Mouse (Mus musculus) small intestine, adult 2 months (tissue): Measurements from ENCODE around the gene Dnajc11. TPM values are rescaled to one million over a fixed set of nuclear protein-coding genes. Genes with fewer than 3 reads are reported as not detected.

Experiments used
- H3K27ac ChIP-seq: fragments of 200-500 bp; 2 replicates; pipeline ENCODE4 v1.5.1; 2012; ENCODE audit warnings: low read depth, low read length, control low read depth, inconsistent platforms; ENCODE audit not compliant: insufficient read depth
- H3K27me3 ChIP-seq: fragments of 200-500 bp; 2 replicates; pipeline ENCODE4 v1.6.1; 2012; ENCODE audit warnings: mild to moderate bottlenecking, moderate library complexity, low read length, inconsistent platforms; ENCODE audit not compliant: control insufficient read depth, insufficient read depth
- H3K36me3 ChIP-seq: fragments of 200-500 bp; 2 replicates; pipeline ENCODE4 v1.6.1; 2012; ENCODE audit warnings: mild to moderate bottlenecking, low read length, control low read depth, inconsistent platforms; ENCODE audit not compliant: control insufficient read depth, insufficient read depth
- H3K4me1 ChIP-seq: fragments of 200-500 bp; 2 replicates; pipeline ENCODE4 v1.6.1; 2012; ENCODE audit warnings: low read length, inconsistent platforms, mixed read lengths; ENCODE audit not compliant: control insufficient read depth, insufficient read depth, insufficient read length
- H3K4me3 ChIP-seq: fragments of 200-500 bp; 2 replicates; pipeline ENCODE4 v1.5.1; 2012; ENCODE audit warnings: low read depth, mild to moderate bottlenecking, control low read depth, inconsistent platforms, low read length, moderate library complexity
- CTCF ChIP-seq: fragments of 200-500 bp; IDR thresholded peaks from 2 replicates; pipeline ENCODE4 v1.5.1; 2012; ENCODE audit warnings: low read depth, mild to moderate bottlenecking, control low read depth, inconsistent platforms, low read length, moderate library complexity, mixed read lengths; ENCODE audit not compliant: insufficient replicate concordance, insufficient read length; ENCODE audit errors: extremely low read depth
- POLR2A ChIP-seq: fragments of 200-500 bp; IDR thresholded peaks from 2 replicates; pipeline ENCODE4 v1.6.1; 2012; ENCODE audit warnings: low read depth, mild to moderate bottlenecking, control low read depth, inconsistent platforms, low read length, moderate library complexity
- WGBS: fragments of 180-500 bp; shearing (Covaris S2); methylation state at CpG from one replicate; pipeline ENCODE4 v1.1.7; 2018; 5-methylcytosine and 5-hydroxymethylcytosine counted together
- polyA plus RNA-seq: library from polyadenylated mRNA; depleted of rRNA; stranded (reverse); fragments of >200 nt; gene quantifications from 2 replicates; pipeline ENCODE4 v1.2.3, GENCODE M21; 2012

Gene Dnajc11
- polyA plus RNA-seq, 1 experiment = 32.0 TPM

GRCm38 (mm10) chr4:152009076-152010051 lies 75.9 kb downstream of the Dnajc11 start:
- WGBS = under 1% methylated on average over 115 of the region's 115 CpGs
- Histone ChIP-seq H3K4me3 (peak overlapping the region; percentile 85), H3K27me3 (no peaks in the 10 kb centered on the region), H3K4me1 (peaks cover 29% of the 10 kb centered on the region), H3K27ac (peak overlapping the region; percentile 83), H3K36me3 (peaks cover 1% of the 10 kb centered on the region; the same call in 1 of the 2 replicates)
- TF ChIP-seq POLR2A = no peak
- TF ChIP-seq CTCF = no peak

- no peaks in the 10 kb centered on the region for H3K27me3 ChIP-seq
- peak overlapping the region; percentile 85 for H3K4me3 ChIP-seq
- H3K4me1 ChIP-seq = peaks cover 29% of the 10 kb centered on the region
- peak overlapping the region; percentile 10; the same call in 1 of the 2 replicates for H3K27ac ChIP-seq
- TF ChIP-seq POLR2A (no peak), CTCF (no peak)
- 3% methylated on average over 10 of the region's 10 CpGs for WGBS
- peaks cover 2% of the 10 kb centered on the region; the same call in 1 of the 2 replicates for H3K36me3 ChIP-seq
Measured at GRCm38 (mm10) chr4:152010091-152010706, 76.7 kb downstream of the Dnajc11 start.

- TF ChIP-seq CTCF = no peak
- no peak for TF ChIP-seq POLR2A
- Histone ChIP-seq H3K4me1 (peaks cover 29% of the 10 kb centered on the region), H3K4me3 (peak overlapping the region; percentile 85), H3K27me3 (no peaks in the 10 kb centered on the region), H3K27ac (peak overlapping the region; percentile 10), H3K36me3 (peaks cover 7% of the 10 kb centered on the region)
- 8% methylated on average over 13 of the region's 13 CpGs for WGBS
Measured at GRCm38 (mm10) chr4:152010707-152011134, 77.2 kb downstream of the Dnajc11 start.

DNA sequence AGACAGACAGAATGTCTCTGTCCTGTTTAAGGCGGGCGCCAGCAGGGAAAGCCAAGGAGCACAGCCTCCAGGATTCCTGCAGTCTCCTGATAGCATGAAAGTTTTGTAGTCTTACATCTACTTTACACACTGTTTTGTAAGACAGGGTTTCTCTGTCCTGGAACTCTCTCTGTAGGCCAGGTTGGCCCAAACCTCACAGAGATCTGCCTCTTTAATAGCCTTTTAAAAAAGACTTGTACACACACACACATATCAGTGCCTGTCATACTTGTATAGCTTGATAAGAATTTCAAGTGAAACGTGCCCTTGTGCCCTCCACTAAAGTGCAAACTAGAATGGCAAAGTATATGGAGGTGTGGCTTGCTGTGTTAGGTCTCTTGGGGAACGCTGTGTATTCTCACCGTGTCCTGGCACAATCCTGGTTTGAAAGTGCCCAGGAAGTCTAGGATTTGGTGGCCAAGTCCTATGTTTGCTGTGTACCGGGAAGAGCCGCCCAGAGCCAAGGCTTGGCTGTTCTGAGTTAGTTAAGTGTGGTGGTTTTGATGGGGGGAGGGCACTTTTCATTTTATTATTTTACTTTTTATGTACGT lies 77.8 kb downstream of the Dnajc11 start:
- peaks cover 10% of the 10 kb centered on the region for H3K36me3 ChIP-seq

DNA sequence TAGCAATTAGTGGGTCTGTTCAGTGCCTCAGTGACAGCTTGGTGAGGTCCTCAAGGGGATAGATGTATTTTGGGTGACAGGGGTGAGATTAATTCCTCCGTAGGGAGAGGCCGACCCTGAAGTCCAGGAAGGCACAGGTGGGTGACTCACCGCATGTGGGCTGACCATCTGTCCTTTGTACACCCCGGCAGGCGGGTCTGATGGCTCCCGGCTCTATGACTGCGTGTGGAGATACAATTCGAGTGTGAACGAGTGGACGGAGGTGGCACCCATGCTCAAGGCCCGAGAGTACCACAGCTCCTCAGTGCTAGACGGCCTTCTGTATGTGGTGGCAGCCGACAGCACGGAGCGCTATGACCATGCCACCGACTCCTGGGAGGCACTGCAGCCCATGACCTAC lies 78.6 kb downstream of the Dnajc11 start:
- WGBS = 85% methylated on average over 16 of the region's 16 CpGs
- peaks cover 29% of the 10 kb centered on the region for H3K4me1 ChIP-seq
- peaks cover 10% of the 10 kb centered on the region for H3K36me3 ChIP-seq
- no peaks in the 10 kb centered on the region for H3K27me3 ChIP-seq
- H3K27ac ChIP-seq = no peak overlapping the region
- TF ChIP-seq POLR2A = no peak
- TF ChIP-seq CTCF = no peak
- H3K4me3 ChIP-seq = no peak overlapping the region

More for the DNA sequence above, 77.8 kb downstream of the Dnajc11 start:
- Histone ChIP-seq H3K4me3 (peak overlapping the region; percentile 85), H3K27me3 (no peaks in the 10 kb centered on the region), H3K4me1 (peaks cover 29% of the 10 kb centered on the region), H3K27ac (peak overlapping the region; percentile 10; the same call in 1 of the 2 replicates)
- TF ChIP-seq POLR2A (no peak), CTCF (no peak)
- 32% methylated on average over 8 of the region's 8 CpGs for WGBS

DNA sequence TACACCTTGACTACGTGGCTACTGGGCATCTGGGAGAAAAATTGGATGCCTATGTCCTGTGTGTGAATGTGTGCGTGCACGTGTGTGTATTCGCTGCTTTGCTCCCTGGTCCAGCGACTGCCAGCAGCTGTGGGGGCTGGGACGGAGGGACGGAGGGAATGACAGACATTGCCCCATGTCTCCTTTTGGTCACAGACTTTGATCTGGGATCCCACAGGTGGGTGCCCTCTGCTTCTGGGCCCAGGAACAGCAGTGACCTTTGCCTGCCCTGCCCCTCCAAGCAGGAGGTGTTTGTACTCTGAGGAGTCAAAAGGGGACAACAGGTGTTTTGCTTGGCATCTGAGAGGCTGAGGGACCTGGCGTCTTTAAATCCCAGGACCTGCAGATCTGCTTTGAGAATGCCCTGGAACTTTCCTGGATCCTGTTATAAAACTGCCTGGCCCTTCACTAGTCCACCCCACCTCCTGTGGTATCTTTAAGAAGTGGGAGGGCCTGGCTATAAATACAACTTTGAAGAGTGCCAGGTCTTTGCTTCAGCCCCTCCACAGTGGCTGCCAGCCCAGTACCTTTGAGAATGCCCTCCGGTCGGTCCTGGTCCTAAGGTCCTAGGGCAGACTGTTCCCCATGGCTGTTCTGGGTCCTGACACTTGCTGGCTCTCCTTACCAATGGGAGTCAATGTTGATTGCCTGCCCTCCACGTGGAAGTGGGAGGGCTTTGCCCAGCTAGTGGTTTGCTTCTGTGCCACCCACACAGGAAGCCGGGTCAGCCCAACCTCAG lies 79.7 kb downstream of the Dnajc11 start:
- Histone ChIP-seq H3K36me3 (peaks cover 10% of the 10 kb centered on the region), H3K27ac (no peak overlapping the region), H3K4me1 (peaks cover 29% of the 10 kb centered on the region), H3K27me3 (no peaks in the 10 kb centered on the region), H3K4me3 (no peak overlapping the region)
- TF ChIP-seq POLR2A (no peak), CTCF (no peak)
- WGBS = 57% methylated on average over 12 of the region's 12 CpGs

DNA sequence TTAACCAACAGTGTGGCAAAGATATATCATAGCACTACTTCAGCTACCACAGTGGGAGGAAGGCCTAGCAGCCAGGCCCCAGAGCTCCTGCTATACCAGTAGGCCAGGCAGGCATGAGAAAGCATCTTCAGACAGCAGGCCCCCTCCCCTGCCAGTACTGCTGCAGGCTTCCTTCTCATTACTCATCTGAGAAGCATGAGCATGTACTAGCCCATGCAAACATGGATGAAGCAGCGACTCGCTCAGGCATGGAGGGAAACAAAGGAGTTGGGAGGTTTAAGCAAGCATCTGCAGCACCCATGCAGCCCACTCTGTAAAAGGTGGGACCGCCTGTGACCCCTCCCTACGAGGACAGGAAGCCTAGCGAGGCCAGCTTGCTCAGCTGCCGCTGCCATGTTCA lies 85.6 kb downstream of the Dnajc11 start:
- Histone ChIP-seq H3K4me1 (no peaks in the 10 kb centered on the region), H3K36me3 (peaks cover 37% of the 10 kb centered on the region), H3K27ac (no peak overlapping the region), H3K4me3 (no peak overlapping the region), H3K27me3 (no peaks in the 10 kb centered on the region)
- WGBS = 86% methylated on average over 6 of the region's 6 CpGs
- TF ChIP-seq CTCF (no peak), POLR2A (no peak)
